Mouse (Mus musculus): Measurements from ENCODE around the gene Sag.

GRCm38 (mm10) chr1:87765741-87766140 lies 37.7 kb upstream of the Sag start:
- TF ChIP-seq POLR2A (IDR thresholded peaks at IDR 0.05; ENCODE audit: insufficient read depth, low read length) (no peak), CTCF (IDR thresholded peaks at IDR 0.05; ENCODE audit: low read depth, low read length) (no peak)

Measured in ES-Bruce4 (cell line).